Mouse (Mus musculus) liver, embryonic 14.5 days (tissue): Measurements from ENCODE around the gene Lrmda. TPM values are rescaled to one million over a fixed set of nuclear protein-coding genes. Genes with fewer than 3 reads are reported as not detected.

Experiments used
- ATAC-seq: fragments of 200-750 bp; cut with Nextera tagmentation; 2 replicates; pipeline ENCODE4 v1.8.0; 2017; ENCODE audit warnings: moderate number of reproducible peaks, mild to moderate bottlenecking, moderate library complexity; ENCODE audit not compliant: insufficient read depth
- DNase-seq, 3 experiments: peaks; one replicate each; pipeline ENCODE4 v3.0.0-alpha.2; 2012 to 2013; ENCODE audit warnings: low read depth in 3 of 3, low spot score in 3 of 3
- H3K27ac ChIP-seq: fragments of 300-500 bp; sonication (generic); 2 replicates; pipeline ENCODE4 v1.5.1; 2014; ENCODE audit warnings: moderate library complexity, mild to moderate bottlenecking, control low read depth, inconsistent platforms
- H3K27me3 ChIP-seq: fragments of 300-500 bp; sonication (generic); 2 replicates; pipeline ENCODE4 v1.6.1; 2014; ENCODE audit warnings: mild to moderate bottlenecking, low read length, moderate library complexity; ENCODE audit not compliant: control insufficient read depth, insufficient read depth
- H3K36me3 ChIP-seq: fragments of 300-500 bp; sonication (generic); replicated peaks from 2 replicates; pipeline ENCODE4 v1.6.1; 2014; ENCODE audit warnings: low read depth; ENCODE audit not compliant: control insufficient read depth, insufficient read depth
- H3K4me1 ChIP-seq, 2 experiments: fragments of 200-500 bp in 1 of 2; fragments of 300-500 bp in 1 of 2; sonication (generic) in 1 of 2; replicated peaks; 2 replicates each; pipeline ENCODE4 v1.6.1; 2012 to 2014; ENCODE audit warnings: antibody characterized with exemption in 1 of 2, inconsistent platforms in 1 of 2, low read length in 1 of 2; ENCODE audit not compliant: control insufficient read depth in 2 of 2, insufficient read depth in 2 of 2
- H3K4me2 ChIP-seq: fragments of 300-500 bp; sonication (generic); 2 replicates; pipeline ENCODE4 v1.6.1; 2014; ENCODE audit warnings: low read depth, mild to moderate bottlenecking, control low read depth, moderate library complexity
- H3K4me3 ChIP-seq, 2 experiments: fragments of 200-500 bp in 1 of 2; fragments of 300-500 bp in 1 of 2; sonication (generic) in 1 of 2; 2 replicates each; pipeline ENCODE4 v1.5.1; 2012 to 2014; ENCODE audit warnings: low read depth in 2 of 2, low read length in 2 of 2, mild to moderate bottlenecking in 2 of 2, control low read depth in 1 of 2, inconsistent platforms in 1 of 2, moderate library complexity in 1 of 2; ENCODE audit not compliant: insufficient read depth in 1 of 2
- H3K9ac ChIP-seq: fragments of 300-500 bp; sonication (generic); replicated peaks from 2 replicates; pipeline ENCODE4 v1.6.1; 2014; ENCODE audit warnings: mild to moderate bottlenecking, control low read depth, moderate library complexity
- H3K9me3 ChIP-seq: fragments of 300-500 bp; sonication (generic); 2 replicates; pipeline ENCODE4 v1.6.1; 2016; ENCODE audit warnings: low read length, mixed read lengths; ENCODE audit not compliant: control insufficient read depth
- CTCF ChIP-seq: IDR thresholded peaks from 2 replicates; pipeline ENCODE4 v1.5.1; 2016; ENCODE audit warnings: antibody characterized with exemption, low read depth, control low read depth
- EP300 ChIP-seq: IDR thresholded peaks from 2 replicates; pipeline ENCODE4 v1.6.1; 2016; ENCODE audit warnings: antibody characterized with exemption, low read depth
- WGBS: fragments of 180-500 bp; shearing (Covaris S2); extraction: QIAGEN DNeasy Blood & Tissue Kit; methylation state at CpG from one replicate; pipeline ENCODE4 v1.1.7; 2014; ENCODE audit not compliant: insufficient replicate concordance; 5-methylcytosine and 5-hydroxymethylcytosine counted together
- polyA plus RNA-seq, 2 experiments: library from polyadenylated mRNA; depleted of rRNA in 1 of 2; stranded (reverse) in 1 of 2; unstranded in 1 of 2; fragments of >200 nt; fragmentation: Nextera tagmentation in 1 of 2; extraction: Ambion mirVana in 1 of 2; gene quantifications; 2 replicates each; pipeline versions ENCODE4 v1.2.1 to v1.2.3; 2012 to 2014

The Lrmda gene
- polyA plus RNA-seq, 2 experiments = 0.18 to 0.22 TPM

GRCm38 (mm10) chr14:22048068-22048899 is 28.8 kb downstream of the Lrmda start:
- Histone ChIP-seq H3K4me2 (peak overlapping the region; percentile 41), H3K9ac (no peak overlapping the region), H3K9me3 (no peaks in the 10 kb centered on the region), H3K27me3 (no peaks in the 10 kb centered on the region), H3K27ac (peak overlapping the region; percentile 28; the same call in 1 of the 2 replicates), H3K4me1 (peaks cover 24 to 31% of the 10 kb centered on the region in 2 experiments), H3K36me3 (no peaks in the 10 kb centered on the region), H3K4me3 (no peak overlapping the region)
- DNase-seq (peak in 2 of 3 experiments; percentile 34 to 35), ATAC-seq (peak; percentile 74)
- TF ChIP-seq EP300 (peak; percentile 59), CTCF (no peak)
- 45% methylated on average over 18 of the region's 18 CpGs for WGBS

GRCm38 (mm10) chr14:22048900-22049199 is 29.3 kb downstream of the Lrmda start:
- Histone ChIP-seq H3K4me1 (peaks cover 24 to 31% of the 10 kb centered on the region in 2 experiments), H3K9me3 (no peaks in the 10 kb centered on the region), H3K9ac (peak overlapping the region; percentile 16; the same call in 1 of the 2 replicates), H3K36me3 (no peaks in the 10 kb centered on the region), H3K27ac (peak overlapping the region; percentile 28), H3K27me3 (no peaks in the 10 kb centered on the region), H3K4me3 (no peak overlapping the region), H3K4me2 (peak overlapping the region; percentile 41)
- DNase-seq (no peak), ATAC-seq (peak; percentile 32; the same call in 1 of the 2 replicates)
- 51% methylated on average over 6 of the region's 6 CpGs for WGBS
- TF ChIP-seq EP300 = no peak
- no peak for TF ChIP-seq CTCF

GRCm38 (mm10) chr14:22049282-22049681 is 29.8 kb downstream of the Lrmda start:
- Histone ChIP-seq H3K4me1 (peaks cover 24 to 31% of the 10 kb centered on the region in 2 experiments), H3K27me3 (no peaks in the 10 kb centered on the region), H3K9me3 (no peaks in the 10 kb centered on the region), H3K4me3 (no peak overlapping the region), H3K36me3 (no peaks in the 10 kb centered on the region), H3K4me2 (peak overlapping the region; percentile 41), H3K27ac (peak overlapping the region; percentile 28), H3K9ac (no peak overlapping the region; the same call in 1 of the 2 replicates)
- WGBS = 11% methylated on average over 1 of the region's 1 CpGs
- DNase-seq (peak; percentile 55 to 66 (median 60)), ATAC-seq (peak; percentile 89)
- TF ChIP-seq EP300 = peak; percentile 80
- no peak for TF ChIP-seq CTCF

- Histone ChIP-seq H3K27me3 (no peaks in the 10 kb centered on the region), H3K4me2 (no peak overlapping the region), H3K9me3 (no peaks in the 10 kb centered on the region), H3K36me3 (no peaks in the 10 kb centered on the region), H3K4me1 (peaks cover 24 to 53% of the 10 kb centered on the region in 2 experiments), H3K27ac (no peak overlapping the region), H3K4me3 (no peak overlapping the region), H3K9ac (no peak overlapping the region)
- ATAC-seq (no peak), DNase-seq (no peak)
- TF ChIP-seq CTCF (no peak), EP300 (no peak)
- whole genome bisulfite sequencing = 71% methylated on average over 14 of the region's 14 CpGs
Observed at GRCm38 (mm10) chr14:22051941-22052664, 32.6 kb downstream of the Lrmda start.

GRCm38 (mm10) chr14:22055630-22056029 is 36.1 kb downstream of the Lrmda start:
- ATAC-seq = 0 out of 2 replicates have a peak, but pooled peaks have one; percentile 7
- TF ChIP-seq EP300 (no peak), CTCF (no peak)
- H3K4me1 ChIP-seq = peaks cover 0 to 25% of the 10 kb centered on the region in 2 experiments; a peak in 2 of 4 replicates
- H3K9ac ChIP-seq = no peak overlapping the region
- no peaks in the 10 kb centered on the region for H3K27me3 ChIP-seq
- no peak overlapping the region for H3K4me3 ChIP-seq
- no peaks in the 10 kb centered on the region for H3K36me3 ChIP-seq
- no peak overlapping the region for H3K27ac ChIP-seq
- DNase-seq = no peak
- H3K9me3 ChIP-seq = no peaks in the 10 kb centered on the region
- WGBS = 66% methylated on average over 8 of the region's 8 CpGs
- no peak overlapping the region for H3K4me2 ChIP-seq
